Mouse (Mus musculus) hindbrain, embryonic 16.5 days (tissue): ENCODE measurements at regions not wholly inside any gene's neighbourhood (a gene's known extent, or its start where the extent isn't known, plus 50 kb on each side); places are given as distances from the start of the nearest gene placed in this dataset.

Source experiments
- ATAC-seq: fragments of 200-750 bp; cut with Nextera tagmentation; 2 replicates; pipeline ENCODE4 v1.8.0; 2017; ENCODE audit warnings: moderate TSS enrichment, moderate library complexity
- H3K27ac ChIP-seq: fragments of 300-500 bp; sonication (generic); 2 replicates; pipeline ENCODE4 v1.5.1; 2014; ENCODE audit warnings: low read depth, mild to moderate bottlenecking, control low read depth, low read length, moderate library complexity
- H3K27me3 ChIP-seq: fragments of 300-500 bp; sonication (generic); replicated peaks from 2 replicates; pipeline ENCODE4 v1.6.1; 2014; ENCODE audit warnings: low read length; ENCODE audit not compliant: control insufficient read depth, insufficient read depth
- H3K36me3 ChIP-seq: fragments of 300-500 bp; sonication (generic); 2 replicates; pipeline ENCODE4 v1.6.1; 2014; ENCODE audit warnings: mild to moderate bottlenecking, low read length, moderate library complexity, mixed read lengths; ENCODE audit not compliant: control insufficient read depth, insufficient read depth
- H3K4me1 ChIP-seq: fragments of 300-500 bp; sonication (generic); 2 replicates; pipeline ENCODE4 v1.6.1; 2014; ENCODE audit warnings: low read depth, low read length; ENCODE audit not compliant: control insufficient read depth, insufficient read depth
- H3K4me2 ChIP-seq: fragments of 300-500 bp; sonication (generic); 2 replicates; pipeline ENCODE4 v1.6.1; 2014; ENCODE audit warnings: mild to moderate bottlenecking, low read length, control low read depth, moderate library complexity
- H3K4me3 ChIP-seq: fragments of 300-500 bp; sonication (generic); 2 replicates; pipeline ENCODE4 v1.5.1; 2014; ENCODE audit warnings: mild to moderate bottlenecking, low read length, control low read depth, moderate library complexity
- H3K9ac ChIP-seq: fragments of 300-500 bp; sonication (generic); 2 replicates; pipeline ENCODE4 v1.6.1; 2014; ENCODE audit warnings: low read depth, mild to moderate bottlenecking, control low read depth, low read length, moderate library complexity
- H3K9me3 ChIP-seq: fragments of 300-500 bp; sonication (generic); 2 replicates; pipeline ENCODE4 v1.6.1; 2014; ENCODE audit warnings: mild to moderate bottlenecking, low read length, moderate library complexity; ENCODE audit not compliant: control insufficient read depth
- WGBS: fragments of 180-500 bp; shearing (Covaris S2); extraction: QIAGEN DNeasy Blood & Tissue Kit; methylation state at CpG from one replicate; pipeline ENCODE4 v1.1.7; 2014; 5-methylcytosine and 5-hydroxymethylcytosine counted together

- ATAC-seq: peak; percentile 37; the same call in 1 of the 2 replicates
- no peaks in the 10 kb centered on the region for H3K36me3 ChIP-seq
- H3K27me3 ChIP-seq: no peaks in the 10 kb centered on the region
- H3K4me1 ChIP-seq: peaks cover 6% of the 10 kb centered on the region; the same call in 1 of the 2 replicates
- 45% methylated on average over 5 of the region's 5 CpGs for WGBS
- no peak overlapping the region for H3K4me2 ChIP-seq
- no peak overlapping the region for H3K4me3 ChIP-seq
- no peak overlapping the region for H3K9ac ChIP-seq
- no peak overlapping the region for H3K27ac ChIP-seq
- no peaks in the 10 kb centered on the region for H3K9me3 ChIP-seq
These were observed 135.1 kb upstream of the Fndc3a start for GRCm38 (mm10) chr14:72844753-72845369.

GRCm38 (mm10) chr14:72841753-72842152 is 131.9 kb upstream of the Fndc3a start:
- Histone ChIP-seq H3K9ac (no peak overlapping the region), H3K36me3 (no peaks in the 10 kb centered on the region), H3K27me3 (no peaks in the 10 kb centered on the region), H3K4me1 (peaks cover 6% of the 10 kb centered on the region; the same call in 1 of the 2 replicates), H3K27ac (no peak overlapping the region), H3K9me3 (no peaks in the 10 kb centered on the region), H3K4me3 (no peak overlapping the region), H3K4me2 (no peak overlapping the region)
- WGBS: 52% methylated on average over 1 of the region's 1 CpGs
- no peak for ATAC-seq

GRCm38 (mm10) chr14:72835158-72835557 is 125.4 kb upstream of the Fndc3a start:
- no peaks in the 10 kb centered on the region for H3K4me1 ChIP-seq
- H3K9ac ChIP-seq: no peak overlapping the region
- WGBS: 92% methylated on average over 4 of the region's 4 CpGs
- H3K4me2 ChIP-seq: no peak overlapping the region
- no peaks in the 10 kb centered on the region for H3K9me3 ChIP-seq
- ATAC-seq: no peak
- no peak overlapping the region for H3K27ac ChIP-seq
- no peak overlapping the region for H3K4me3 ChIP-seq
- no peaks in the 10 kb centered on the region for H3K36me3 ChIP-seq
- no peaks in the 10 kb centered on the region for H3K27me3 ChIP-seq

- no peak for ATAC-seq
- no peak overlapping the region for H3K27ac ChIP-seq
- H3K4me3 ChIP-seq: no peak overlapping the region
- H3K27me3 ChIP-seq: no peaks in the 10 kb centered on the region
- no peak overlapping the region for H3K9ac ChIP-seq
- no peaks in the 10 kb centered on the region for H3K4me1 ChIP-seq
- no peak overlapping the region for H3K4me2 ChIP-seq
- 50% methylated on average over 5 of the region's 5 CpGs for WGBS
- no peaks in the 10 kb centered on the region for H3K9me3 ChIP-seq
- no peaks in the 10 kb centered on the region for H3K36me3 ChIP-seq
These were observed 119.5 kb upstream of the Fndc3a start for GRCm38 (mm10) chr14:72829261-72829660.

GRCm38 (mm10) chr14:72825549-72825948 is 115.7 kb upstream of the Fndc3a start:
- H3K9ac ChIP-seq: no peak overlapping the region
- H3K27me3 ChIP-seq: no peaks in the 10 kb centered on the region
- 62% methylated on average over 4 of the region's 4 CpGs for WGBS
- peaks cover 3% of the 10 kb centered on the region for H3K9me3 ChIP-seq
- H3K4me2 ChIP-seq: no peak overlapping the region
- H3K36me3 ChIP-seq: no peaks in the 10 kb centered on the region
- no peaks in the 10 kb centered on the region for H3K4me1 ChIP-seq
- no peak overlapping the region for H3K4me3 ChIP-seq
- no peak for ATAC-seq
- H3K27ac ChIP-seq: no peak overlapping the region

- H3K4me3 ChIP-seq: no peak overlapping the region
- no peak overlapping the region for H3K27ac ChIP-seq
- H3K27me3 ChIP-seq: no peaks in the 10 kb centered on the region
- peaks cover 3% of the 10 kb centered on the region for H3K9me3 ChIP-seq
- H3K9ac ChIP-seq: no peak overlapping the region
- H3K4me1 ChIP-seq: no peaks in the 10 kb centered on the region
- no peak for ATAC-seq
- 70% methylated on average over 3 of the region's 3 CpGs for WGBS
- no peaks in the 10 kb centered on the region for H3K36me3 ChIP-seq
- no peak overlapping the region for H3K4me2 ChIP-seq
These were observed 112.4 kb upstream of the Fndc3a start for GRCm38 (mm10) chr14:72822231-72822615.

- no peak for ATAC-seq
- peaks cover 2% of the 10 kb centered on the region for H3K4me1 ChIP-seq
- H3K36me3 ChIP-seq: no peaks in the 10 kb centered on the region
- no peak overlapping the region for H3K27ac ChIP-seq
- H3K27me3 ChIP-seq: no peaks in the 10 kb centered on the region
- 81% methylated on average over 13 of the region's 13 CpGs for WGBS
- H3K9me3 ChIP-seq: peaks cover 3% of the 10 kb centered on the region
- no peak overlapping the region for H3K4me2 ChIP-seq
- no peak overlapping the region for H3K4me3 ChIP-seq
- no peak overlapping the region for H3K9ac ChIP-seq
These were observed 111.9 kb upstream of the Fndc3a start for GRCm38 (mm10) chr14:72821517-72822230.

- H3K27me3 ChIP-seq: no peaks in the 10 kb centered on the region
- ATAC-seq: no peak
- no peak overlapping the region for H3K27ac ChIP-seq
- no peak overlapping the region for H3K4me3 ChIP-seq
- H3K9ac ChIP-seq: no peak overlapping the region
- H3K4me1 ChIP-seq: peaks cover 3% of the 10 kb centered on the region
- H3K9me3 ChIP-seq: peaks cover 3% of the 10 kb centered on the region
- H3K36me3 ChIP-seq: no peaks in the 10 kb centered on the region
- no peak overlapping the region for H3K4me2 ChIP-seq
- WGBS: 97% methylated on average over 4 of the region's 4 CpGs
These were observed 109.2 kb upstream of the Fndc3a start for GRCm38 (mm10) chr14:72819037-72819436.

- Histone ChIP-seq H3K9me3 (no peaks in the 10 kb centered on the region), H3K9ac (no peak overlapping the region), H3K4me3 (no peak overlapping the region), H3K4me1 (peaks cover 3% of the 10 kb centered on the region), H3K36me3 (no peaks in the 10 kb centered on the region), H3K4me2 (no peak overlapping the region), H3K27me3 (no peaks in the 10 kb centered on the region), H3K27ac (no peak overlapping the region)
- ATAC-seq: no peak
- WGBS: 88% methylated on average over 5 of the region's 5 CpGs
These were observed 108.0 kb upstream of the Fndc3a start for GRCm38 (mm10) chr14:72817764-72818163.
